Mouse (Mus musculus): ENCODE measurements around the gene Erc2. TPM values are rescaled to one million over a fixed set of nuclear protein-coding genes. Genes with fewer than 3 reads are reported as not detected.
A peak's percentile ranks its signal among the peaks of the same experiment; 100 is the strongest.

Erc2 gene
- polyA plus RNA-seq, 1 experiment from 2014 or later = 4.3 TPM

DNA sequence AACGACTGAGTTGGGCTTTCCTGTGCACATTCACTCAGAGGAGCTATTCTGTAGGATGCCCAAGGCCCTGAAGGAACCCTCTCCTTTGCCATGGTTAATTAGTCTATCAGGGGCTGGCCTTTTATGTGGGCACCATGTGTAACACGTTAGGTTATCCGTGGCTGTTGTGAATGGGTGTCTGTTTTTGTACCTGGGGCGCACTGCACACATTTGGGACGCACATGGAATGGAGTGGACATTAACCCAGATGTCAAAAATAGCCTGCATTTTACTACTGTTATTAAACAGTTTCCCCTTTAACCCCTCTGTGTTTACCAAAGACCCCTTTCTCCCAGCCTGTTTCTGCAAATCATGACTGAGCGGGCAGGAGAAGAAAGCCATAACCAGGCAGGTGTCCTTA lies 848.0 kb downstream of the Erc2 start:
- Histone ChIP-seq H3K27ac (ENCODE audit: low read length) (no peak overlapping the region), H3K4me1 (ENCODE audit: control insufficient read depth, insufficient read depth, low read length) (no peaks in the 10 kb centered on the region), H3K9me3 (ENCODE audit: control insufficient read depth, low read length) (no peaks in the 10 kb centered on the region), H3K4me2 (ENCODE audit: low read depth, low read length) (no peak overlapping the region), H3K4me3 (ENCODE audit: low read length) (no peak overlapping the region), H3K9ac (ENCODE audit: low read depth, low read length) (no peak overlapping the region), H3K27me3 (replicated peaks; ENCODE audit: control insufficient read depth, insufficient read depth, low read length) (no peaks in the 10 kb centered on the region), H3K36me3 (ENCODE audit: control insufficient read depth, insufficient read depth, low read length) (no peaks in the 10 kb centered on the region)
- no peak for ATAC-seq
- WGBS = 60% methylated on average over 6 of the region's 6 CpGs

DNA sequence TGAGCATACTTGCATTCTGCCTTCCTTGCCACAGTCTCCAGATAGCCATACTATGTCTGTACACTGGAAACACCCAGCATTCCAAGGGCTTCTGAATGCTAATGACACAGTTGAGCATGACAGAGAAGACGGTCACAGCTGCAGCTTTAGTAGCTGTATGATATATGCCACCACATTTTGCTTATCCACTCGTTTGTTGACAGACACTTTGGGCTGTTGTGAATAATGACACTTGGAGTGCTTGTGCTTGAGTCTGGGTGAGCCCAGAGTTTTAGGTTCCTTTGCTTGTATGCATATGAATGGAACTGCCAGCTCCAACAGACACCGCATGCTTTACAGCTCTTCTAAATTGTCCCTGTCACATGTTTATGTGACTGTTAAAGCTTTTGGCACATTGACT lies 852.8 kb downstream of the Erc2 start:
- Histone ChIP-seq H3K9me3 (ENCODE audit: control insufficient read depth, low read length) (no peaks in the 10 kb centered on the region), H3K9ac (ENCODE audit: low read depth, low read length) (no peak overlapping the region), H3K4me2 (ENCODE audit: low read depth, low read length) (no peak overlapping the region), H3K27me3 (replicated peaks; ENCODE audit: control insufficient read depth, insufficient read depth, low read length) (no peaks in the 10 kb centered on the region), H3K4me1 (ENCODE audit: control insufficient read depth, insufficient read depth, low read length) (no peaks in the 10 kb centered on the region), H3K36me3 (ENCODE audit: control insufficient read depth, insufficient read depth, low read length) (no peaks in the 10 kb centered on the region), H3K4me3 (ENCODE audit: low read length) (no peak overlapping the region), H3K27ac (ENCODE audit: low read length) (no peak overlapping the region)
- WGBS = 41% methylated on average over 3 of the region's 3 CpGs
- no peak for ATAC-seq

DNA sequence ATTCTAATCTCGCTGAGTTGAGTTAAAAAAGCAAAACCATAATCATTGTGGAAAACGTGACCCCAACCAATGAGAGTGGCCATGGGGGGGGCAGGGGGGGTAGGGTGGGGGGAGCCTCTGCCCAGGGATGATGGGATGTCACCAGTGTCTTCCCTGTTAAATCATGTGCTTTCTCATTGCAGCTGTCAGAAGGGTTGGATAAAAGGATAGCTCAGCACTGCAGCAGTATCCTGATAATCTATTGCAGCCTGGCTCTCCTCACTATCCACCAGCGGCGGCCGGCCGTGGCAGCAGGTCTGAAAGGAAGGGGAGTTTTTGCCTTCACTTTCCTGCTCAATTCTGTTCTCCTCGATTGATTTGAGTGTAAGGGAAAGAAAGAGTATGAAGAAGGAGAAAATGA lies 853.2 kb downstream of the Erc2 start:
- no peak for ATAC-seq
- 35% methylated on average over 7 of the region's 7 CpGs for WGBS
- no peaks in the 10 kb centered on the region for H3K9me3 ChIP-seq (ENCODE audit: control insufficient read depth, low read length)

DNA sequence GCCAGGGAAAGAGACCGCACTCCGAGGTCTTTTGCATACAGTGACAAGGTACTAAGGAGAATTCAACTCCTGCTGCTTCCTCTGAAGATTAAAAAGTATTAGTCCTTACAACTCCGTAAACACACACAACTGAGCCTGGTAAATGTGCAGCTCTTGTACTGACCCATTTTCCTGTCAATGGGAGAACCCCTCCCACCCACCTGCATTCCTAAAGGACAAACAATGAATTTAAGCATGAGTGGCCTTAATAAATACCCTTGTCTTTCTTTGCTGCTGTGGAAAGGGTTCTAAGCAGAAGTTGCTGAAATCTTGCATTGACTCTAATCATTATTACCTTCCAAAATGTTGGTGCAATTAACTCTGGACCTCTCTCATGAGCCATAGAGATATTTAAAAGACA lies 854.5 kb downstream of the Erc2 start:
- H3K4me1 ChIP-seq (ENCODE audit: control insufficient read depth, insufficient read depth, low read length) = no peaks in the 10 kb centered on the region
- H3K27ac ChIP-seq (ENCODE audit: low read length) = no peak overlapping the region
- H3K4me3 ChIP-seq (ENCODE audit: low read length) = no peak overlapping the region
- ATAC-seq = no peak
- H3K36me3 ChIP-seq (ENCODE audit: control insufficient read depth, insufficient read depth, low read length) = no peaks in the 10 kb centered on the region
- no peak overlapping the region for H3K4me2 ChIP-seq (ENCODE audit: low read depth, low read length)
- 62% methylated on average over 3 of the region's 3 CpGs for WGBS
- H3K27me3 ChIP-seq (replicated peaks; ENCODE audit: control insufficient read depth, insufficient read depth, low read length) = no peaks in the 10 kb centered on the region
- no peaks in the 10 kb centered on the region for H3K9me3 ChIP-seq (ENCODE audit: control insufficient read depth, low read length)
- H3K9ac ChIP-seq (ENCODE audit: low read depth, low read length) = no peak overlapping the region

More for the DNA sequence above, 853.2 kb downstream of the Erc2 start:
- H3K4me3 ChIP-seq (ENCODE audit: low read length) = no peak overlapping the region
- H3K27ac ChIP-seq (ENCODE audit: low read length) = no peak overlapping the region
- no peaks in the 10 kb centered on the region for H3K4me1 ChIP-seq (ENCODE audit: control insufficient read depth, insufficient read depth, low read length)
- no peak overlapping the region for H3K9ac ChIP-seq (ENCODE audit: low read depth, low read length)
- H3K27me3 ChIP-seq (replicated peaks; ENCODE audit: control insufficient read depth, insufficient read depth, low read length) = no peaks in the 10 kb centered on the region
- H3K36me3 ChIP-seq (ENCODE audit: control insufficient read depth, insufficient read depth, low read length) = no peaks in the 10 kb centered on the region
- no peak overlapping the region for H3K4me2 ChIP-seq (ENCODE audit: low read depth, low read length)

DNA sequence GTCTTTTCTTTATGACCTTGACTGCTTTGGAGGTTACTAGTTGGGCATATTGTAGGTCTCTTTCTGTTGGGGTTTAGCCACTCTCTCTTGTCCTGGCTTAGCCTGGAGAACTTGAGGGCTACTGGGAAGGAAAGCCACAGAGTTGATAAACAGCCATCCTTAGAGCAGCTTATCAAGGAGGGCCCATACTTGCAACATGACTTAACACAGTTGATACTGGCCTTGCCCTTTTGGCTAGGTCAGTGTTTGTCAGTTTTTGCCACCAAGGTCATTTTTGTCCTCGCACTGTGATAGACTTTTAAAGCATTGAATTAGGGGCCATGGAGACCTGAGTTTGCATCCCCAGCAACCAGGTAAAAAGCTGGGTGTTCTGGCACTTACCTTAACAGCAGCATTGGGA lies 858.6 kb downstream of the Erc2 start:
- Histone ChIP-seq H3K27me3 (replicated peaks; ENCODE audit: control insufficient read depth, insufficient read depth, low read length) (no peaks in the 10 kb centered on the region), H3K4me2 (ENCODE audit: low read depth, low read length) (no peak overlapping the region), H3K4me1 (ENCODE audit: control insufficient read depth, insufficient read depth, low read length) (no peaks in the 10 kb centered on the region), H3K27ac (ENCODE audit: low read length) (no peak overlapping the region), H3K4me3 (ENCODE audit: low read length) (no peak overlapping the region), H3K36me3 (ENCODE audit: control insufficient read depth, insufficient read depth, low read length) (no peaks in the 10 kb centered on the region), H3K9ac (ENCODE audit: low read depth, low read length) (no peak overlapping the region), H3K9me3 (ENCODE audit: control insufficient read depth, low read length) (no peaks in the 10 kb centered on the region)
- ATAC-seq = no peak
- 86% methylated on average over 1 of the region's 1 CpGs for WGBS

DNA sequence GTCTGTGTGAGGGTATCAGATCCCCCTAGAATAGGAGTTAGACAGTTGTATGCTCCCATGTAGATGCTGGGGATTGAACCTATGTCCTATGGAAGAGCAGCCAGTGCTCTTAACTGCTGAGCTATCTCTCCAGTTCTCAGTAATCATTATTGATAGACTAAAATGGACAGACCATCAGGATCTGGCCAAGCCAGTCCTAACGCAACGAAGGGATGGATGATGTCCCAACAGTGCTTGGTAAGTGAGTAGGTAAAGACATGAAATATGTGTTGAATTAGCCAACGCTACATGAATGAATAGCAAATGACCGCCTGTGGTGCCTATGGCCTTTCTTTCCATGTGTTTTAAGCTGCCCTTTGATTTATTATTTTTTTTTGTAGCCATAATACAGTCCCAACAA lies 871.6 kb downstream of the Erc2 start:
- Histone ChIP-seq H3K36me3 (ENCODE audit: control insufficient read depth, insufficient read depth, low read length) (no peaks in the 10 kb centered on the region), H3K4me2 (ENCODE audit: low read depth, low read length) (no peak overlapping the region), H3K9me3 (ENCODE audit: control insufficient read depth, low read length) (no peaks in the 10 kb centered on the region), H3K9ac (ENCODE audit: low read depth, low read length) (no peak overlapping the region), H3K27me3 (replicated peaks; ENCODE audit: control insufficient read depth, insufficient read depth, low read length) (no peaks in the 10 kb centered on the region), H3K4me3 (ENCODE audit: low read length) (no peak overlapping the region), H3K4me1 (ENCODE audit: control insufficient read depth, insufficient read depth, low read length) (no peaks in the 10 kb centered on the region), H3K27ac (ENCODE audit: low read length) (no peak overlapping the region)
- 82% methylated on average over 4 of the region's 4 CpGs for WGBS
- ATAC-seq = no peak

DNA sequence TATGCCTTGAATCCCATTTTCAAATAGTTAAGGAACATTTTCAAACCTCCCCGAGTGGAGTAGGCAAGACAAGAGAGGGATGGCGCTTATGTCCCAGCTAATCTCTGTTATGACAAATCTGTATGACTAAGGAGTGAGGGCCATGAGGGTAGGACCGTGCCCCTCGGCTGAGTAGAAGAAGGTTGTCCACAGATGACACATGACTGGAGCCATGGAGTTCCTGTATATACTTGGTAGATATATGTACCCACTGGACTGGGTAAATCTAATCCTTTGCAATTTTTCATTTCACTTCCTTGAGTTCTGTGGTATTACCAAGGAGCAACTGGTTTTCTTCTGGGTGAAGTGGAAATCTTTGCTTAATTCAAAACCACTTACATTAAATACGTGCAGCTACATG lies 872.0 kb downstream of the Erc2 start:
- Histone ChIP-seq H3K27me3 (replicated peaks; ENCODE audit: control insufficient read depth, insufficient read depth, low read length) (no peaks in the 10 kb centered on the region), H3K4me1 (ENCODE audit: control insufficient read depth, insufficient read depth, low read length) (no peaks in the 10 kb centered on the region), H3K9ac (ENCODE audit: low read depth, low read length) (no peak overlapping the region), H3K4me3 (ENCODE audit: low read length) (no peak overlapping the region), H3K27ac (ENCODE audit: low read length) (no peak overlapping the region), H3K36me3 (ENCODE audit: control insufficient read depth, insufficient read depth, low read length) (no peaks in the 10 kb centered on the region), H3K4me2 (ENCODE audit: low read depth, low read length) (no peak overlapping the region), H3K9me3 (ENCODE audit: control insufficient read depth, low read length) (no peaks in the 10 kb centered on the region)
- no peak for ATAC-seq
- 69% methylated on average over 5 of the region's 5 CpGs for WGBS

DNA sequence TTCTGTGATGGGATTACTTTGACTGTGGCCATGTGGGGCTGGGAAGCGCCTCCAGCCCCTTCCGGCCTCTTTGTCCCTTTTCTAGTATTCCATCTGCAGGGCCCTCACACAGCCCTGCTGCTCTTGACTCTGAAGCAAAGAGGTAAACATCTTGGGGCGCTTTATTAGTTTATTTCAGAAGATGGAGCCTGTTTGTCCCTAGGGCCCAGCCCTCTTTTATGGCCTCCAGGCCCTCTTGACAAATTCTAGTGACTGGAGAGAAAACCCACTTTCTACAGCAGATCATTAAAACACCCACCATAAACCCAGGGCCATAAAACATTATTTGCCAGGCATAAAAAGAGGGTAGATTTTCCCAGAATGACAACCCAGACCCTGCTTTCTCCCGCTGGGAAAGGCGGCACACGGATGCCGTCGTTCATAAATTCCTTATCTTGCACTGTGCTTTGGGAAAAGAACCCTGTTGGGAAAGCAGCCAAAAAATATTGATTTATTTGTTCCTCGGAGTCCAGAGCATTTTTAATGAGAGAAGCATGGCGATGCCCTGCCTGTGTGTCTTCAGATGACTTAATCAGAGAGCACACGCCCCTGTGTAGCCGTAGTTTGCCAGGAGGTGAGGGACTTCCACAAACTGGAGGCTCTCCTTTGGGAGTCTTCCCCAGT lies 879.1 kb downstream of the Erc2 start:
- no peak overlapping the region for H3K27ac ChIP-seq (ENCODE audit: low read length)
- H3K4me2 ChIP-seq (ENCODE audit: low read depth, low read length) = no peak overlapping the region
- 18% methylated on average over 12 of the region's 12 CpGs for WGBS
- peaks cover 12% of the 10 kb centered on the region for H3K4me1 ChIP-seq (ENCODE audit: control insufficient read depth, insufficient read depth, low read length)
- peak; percentile 10; the same call in 1 of the 2 replicates for ATAC-seq
- no peak overlapping the region for H3K4me3 ChIP-seq (ENCODE audit: low read length)
- H3K27me3 ChIP-seq (replicated peaks; ENCODE audit: control insufficient read depth, insufficient read depth, low read length) = peaks cover 11% of the 10 kb centered on the region
- no peaks in the 10 kb centered on the region for H3K36me3 ChIP-seq (ENCODE audit: control insufficient read depth, insufficient read depth, low read length)
- no peaks in the 10 kb centered on the region for H3K9me3 ChIP-seq (ENCODE audit: control insufficient read depth, low read length)
- no peak overlapping the region for H3K9ac ChIP-seq (ENCODE audit: low read depth, low read length)

DNA sequence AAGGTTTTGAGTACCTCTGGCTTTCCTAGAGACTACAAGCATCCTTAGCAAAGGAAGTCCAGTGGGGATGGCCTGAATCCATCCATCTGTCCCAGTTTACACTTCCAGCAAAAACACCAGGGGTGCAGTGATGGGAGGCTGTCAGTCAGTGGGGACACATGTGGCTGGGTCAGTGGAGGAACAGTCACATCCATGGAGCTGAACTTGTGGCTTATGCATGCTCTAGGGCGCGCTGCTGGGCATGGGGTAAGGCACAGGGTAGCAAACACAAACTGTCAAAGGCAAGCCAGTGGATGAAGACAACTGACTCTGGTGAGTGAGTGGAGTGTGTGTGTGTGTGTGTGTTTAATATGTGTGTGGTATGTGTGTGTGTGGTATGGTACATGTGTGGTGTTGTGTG lies 881.0 kb downstream of the Erc2 start:
- 81% methylated on average over 2 of the region's 2 CpGs for WGBS
- no peak for ATAC-seq

More for the DNA sequence above, 881.0 kb downstream of the Erc2 start:
- peaks cover 18% of the 10 kb centered on the region for H3K27me3 ChIP-seq (replicated peaks; ENCODE audit: control insufficient read depth, insufficient read depth, low read length)
- H3K27ac ChIP-seq (ENCODE audit: low read length) = no peak overlapping the region
- no peaks in the 10 kb centered on the region for H3K36me3 ChIP-seq (ENCODE audit: control insufficient read depth, insufficient read depth, low read length)
- H3K4me1 ChIP-seq (ENCODE audit: control insufficient read depth, insufficient read depth, low read length) = peaks cover 16% of the 10 kb centered on the region
- no peaks in the 10 kb centered on the region for H3K9me3 ChIP-seq (ENCODE audit: control insufficient read depth, low read length)
- no peak overlapping the region for H3K4me2 ChIP-seq (ENCODE audit: low read depth, low read length)
- no peak overlapping the region for H3K9ac ChIP-seq (ENCODE audit: low read depth, low read length)
- no peak overlapping the region for H3K4me3 ChIP-seq (ENCODE audit: low read length)

All from intestine, embryonic 16.5 days (tissue).